Mouse (Mus musculus) heart, embryonic 12.5 days (tissue): Measurements from ENCODE around the gene Coa6. TPM values are rescaled to one million over a fixed set of nuclear protein-coding genes. Genes with fewer than 3 reads are reported as not detected.
"Not testable (repeated sequence)": the region's sequence is repeated elsewhere in the genome, so short reads cannot be mapped to it uniquely, and the experiment has no call there.

ENCODE experiments used
- ATAC-seq: fragments of 200-750 bp; cut with Nextera tagmentation; 2 replicates; pipeline ENCODE4 v1.8.0; 2017; ENCODE audit warnings: moderate TSS enrichment, moderate library complexity; ENCODE audit not compliant: insufficient number of reproducible peaks, low FRiP score
- H3K27ac ChIP-seq: fragments of 300-500 bp; sonication (generic); 2 replicates; pipeline ENCODE4 v1.5.1; 2016; ENCODE audit warnings: mild to moderate bottlenecking, moderate library complexity; ENCODE audit not compliant: poor library complexity, severe bottlenecking
- H3K27me3 ChIP-seq: fragments of 300-500 bp; sonication (generic); replicated peaks from 2 replicates; pipeline ENCODE4 v1.6.1; 2016; ENCODE audit warnings: mild to moderate bottlenecking, moderate library complexity
- H3K36me3 ChIP-seq: fragments of 300-500 bp; sonication (generic); 2 replicates; pipeline ENCODE4 v1.6.1; 2016; ENCODE audit warnings: mild to moderate bottlenecking, moderate library complexity
- H3K4me1 ChIP-seq: fragments of 300-500 bp; sonication (generic); replicated peaks from 2 replicates; pipeline ENCODE4 v1.6.1; 2016; ENCODE audit warnings: mild to moderate bottlenecking
- H3K4me2 ChIP-seq: fragments of 300-500 bp; sonication (generic); 2 replicates; pipeline ENCODE4 v1.6.1; 2016; ENCODE audit warnings: mild to moderate bottlenecking, moderate library complexity
- H3K4me3 ChIP-seq: fragments of 300-500 bp; sonication (generic); 2 replicates; pipeline ENCODE4 v1.5.1; 2016; ENCODE audit warnings: mild to moderate bottlenecking
- H3K9ac ChIP-seq: fragments of 300-500 bp; sonication (generic); 2 replicates; pipeline ENCODE4 v1.6.1; 2016; ENCODE audit warnings: mild to moderate bottlenecking, moderate library complexity
- H3K9me3 ChIP-seq: fragments of 300-500 bp; sonication (generic); replicated peaks from 2 replicates; pipeline ENCODE4 v1.6.1; 2016; ENCODE audit warnings: mild to moderate bottlenecking, moderate library complexity
- WGBS: fragments of 180-500 bp; shearing (Covaris S2); methylation state at CpG from one replicate; pipeline ENCODE4 v1.1.7; 2016; 5-methylcytosine and 5-hydroxymethylcytosine counted together
- polyA plus RNA-seq: library from polyadenylated mRNA; unstranded; fragments of >200 nt; fragmentation: Nextera tagmentation; extraction: Ambion mirVana; gene quantifications from 2 replicates; pipeline ENCODE4 v1.2.1, GENCODE M21; 2016

Coa6 gene
- polyA plus RNA-seq, 1 experiment from 2014 or later, result 53.9 TPM

DNA sequence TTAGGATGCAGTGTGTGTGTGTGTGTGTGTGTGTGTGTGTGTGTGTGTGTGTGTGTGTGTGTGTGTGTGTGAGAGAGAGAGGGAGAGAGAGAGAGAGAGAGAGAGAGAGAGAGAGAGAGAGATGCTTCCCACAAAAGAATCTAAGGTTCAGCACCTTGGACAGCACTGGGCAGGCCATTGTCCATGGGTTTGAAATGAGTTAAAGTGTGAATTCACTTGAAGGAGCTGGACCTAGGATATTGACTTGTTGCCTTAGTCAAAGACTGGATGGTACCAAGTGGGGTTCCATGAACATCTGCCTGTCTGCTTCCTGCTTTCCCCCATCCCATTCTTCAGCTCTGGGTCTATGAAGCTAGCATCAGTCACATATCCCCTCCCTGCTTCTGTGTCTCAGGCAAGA is 17.8 kb upstream of the Coa6 start:
- H3K9ac ChIP-seq, ATAC-seq, H3K4me2 ChIP-seq, H3K27ac ChIP-seq, H3K4me1 ChIP-seq, H3K4me3 ChIP-seq, H3K27me3 ChIP-seq, H3K36me3 ChIP-seq, H3K9me3 ChIP-seq: not testable (repeated sequence)

DNA sequence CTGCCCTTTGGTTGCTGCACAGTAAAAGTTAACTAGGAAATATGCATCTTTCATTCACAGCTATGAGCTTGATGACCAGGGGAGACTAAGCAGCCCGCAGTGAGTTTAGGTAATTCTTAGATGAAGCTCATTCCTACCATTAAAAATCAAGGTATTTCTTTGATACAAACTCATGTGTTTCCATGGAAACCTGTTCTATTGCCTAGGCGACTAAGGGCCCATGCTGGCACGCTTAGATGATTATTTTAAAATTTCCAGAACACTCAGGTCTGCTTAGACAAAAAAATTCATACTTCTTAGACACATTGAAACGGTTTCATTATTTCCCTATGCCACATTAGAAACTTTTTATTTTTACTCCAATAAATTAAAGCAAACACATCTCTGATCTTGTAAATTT is 17.3 kb upstream of the Coa6 start:
- no peak overlapping the region for H3K27ac ChIP-seq
- no peak overlapping the region for H3K4me2 ChIP-seq
- ATAC-seq, result no peak
- no peaks in the 10 kb centered on the region for H3K4me1 ChIP-seq
- peaks cover 5% of the 10 kb centered on the region; the same call in 1 of the 2 replicates for H3K9me3 ChIP-seq
- no peaks in the 10 kb centered on the region for H3K36me3 ChIP-seq
- no peak overlapping the region for H3K4me3 ChIP-seq
- H3K27me3 ChIP-seq, result 0 out of 2 replicates have a peak, but pooled peaks cover 6% of the 10 kb centered on the region
- H3K9ac ChIP-seq, result no peak overlapping the region
- WGBS, result 71% methylated on average over 4 of the region's 4 CpGs

DNA sequence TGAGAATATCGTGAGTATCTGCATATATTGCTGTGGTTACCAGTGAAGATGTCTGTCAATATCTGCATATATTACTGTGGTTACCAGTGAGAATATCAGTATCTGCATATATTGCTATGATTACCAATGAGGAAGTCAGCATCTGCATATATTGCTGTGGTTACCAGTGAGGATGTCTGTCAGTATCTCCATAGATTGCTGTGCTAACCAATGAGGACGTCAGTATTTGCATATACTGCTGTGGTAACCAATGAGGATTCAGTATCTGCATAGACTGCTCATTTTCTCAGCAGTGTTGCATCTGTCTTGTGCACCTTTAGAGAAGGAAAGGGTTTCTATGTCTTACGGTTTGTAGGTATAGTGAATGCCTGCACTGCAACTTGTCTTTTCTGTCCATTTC is 1.5 kb upstream of the Coa6 start:
- Histone ChIP-seq H3K9me3 (no peaks in the 10 kb centered on the region), H3K36me3 (peaks cover 8% of the 10 kb centered on the region), H3K27me3 (no peaks in the 10 kb centered on the region), H3K4me2 (no peak overlapping the region), H3K4me3 (no peak overlapping the region), H3K27ac (no peak overlapping the region), H3K9ac (no peak overlapping the region), H3K4me1 (peaks cover 9% of the 10 kb centered on the region)
- 82% methylated on average over 3 of the region's 3 CpGs for WGBS
- ATAC-seq, result no peak

DNA sequence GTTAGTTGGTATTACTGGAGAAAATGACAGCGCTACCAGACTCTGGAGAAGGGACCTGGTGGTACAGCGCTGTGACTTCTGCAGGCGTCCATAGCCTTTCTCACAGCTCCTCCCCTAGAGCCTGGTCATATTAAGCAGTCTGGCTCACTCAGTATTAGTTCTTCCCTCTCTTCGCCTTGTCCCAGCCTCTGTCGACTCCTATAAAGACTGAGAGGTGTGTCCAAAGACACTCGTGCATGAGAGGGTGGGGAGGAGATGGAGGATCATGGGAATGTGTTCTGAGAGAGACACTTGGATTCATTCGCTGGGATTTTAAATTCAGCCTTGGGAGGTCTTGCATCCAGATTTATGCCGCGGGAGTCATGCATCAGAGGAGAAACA is 595 bp downstream of the Coa6 start:
- peak overlapping the region; percentile 86 for H3K4me2 ChIP-seq
- peak overlapping the region; percentile 88 for H3K4me3 ChIP-seq
- peak; percentile 22; the same call in 1 of the 2 replicates for ATAC-seq
- WGBS, result 7% methylated on average over 9 of the region's 9 CpGs
- H3K36me3 ChIP-seq, result peaks cover 28% of the 10 kb centered on the region
- H3K27me3 ChIP-seq, result no peaks in the 10 kb centered on the region
- H3K9me3 ChIP-seq, result no peaks in the 10 kb centered on the region
- H3K9ac ChIP-seq, result peak overlapping the region; percentile 90
- peak overlapping the region; percentile 77 for H3K27ac ChIP-seq
- peaks cover 9% of the 10 kb centered on the region for H3K4me1 ChIP-seq

DNA sequence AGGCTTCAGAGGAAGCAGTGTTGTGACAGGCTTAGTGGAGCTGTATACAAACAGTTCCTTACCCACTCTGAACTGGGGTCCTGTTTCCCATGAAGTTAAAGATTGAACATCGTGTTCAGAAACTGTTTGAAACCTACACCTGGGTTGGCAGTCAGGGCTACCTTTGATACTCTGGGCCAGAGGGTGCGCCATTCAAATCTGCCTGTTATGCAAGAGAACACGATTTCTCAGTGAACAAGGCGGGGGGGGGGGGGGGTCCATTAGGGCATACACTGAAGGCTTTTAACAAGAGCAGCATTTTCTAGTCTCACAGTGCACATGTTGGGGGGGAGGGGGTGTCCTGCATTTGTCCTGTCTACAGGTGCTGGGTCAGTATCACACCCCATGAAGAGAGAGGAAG is 1.8 kb downstream of the Coa6 start:
- no peak overlapping the region for H3K4me2 ChIP-seq
- H3K27ac ChIP-seq, result no peak overlapping the region
- no peak overlapping the region for H3K9ac ChIP-seq
- H3K27me3 ChIP-seq, result no peaks in the 10 kb centered on the region
- no peak overlapping the region for H3K4me3 ChIP-seq
- H3K9me3 ChIP-seq, result no peaks in the 10 kb centered on the region
- WGBS, result 90% methylated on average over 4 of the region's 4 CpGs
- peaks cover 40% of the 10 kb centered on the region for H3K36me3 ChIP-seq
- peaks cover 9% of the 10 kb centered on the region for H3K4me1 ChIP-seq
- ATAC-seq, result no peak

DNA sequence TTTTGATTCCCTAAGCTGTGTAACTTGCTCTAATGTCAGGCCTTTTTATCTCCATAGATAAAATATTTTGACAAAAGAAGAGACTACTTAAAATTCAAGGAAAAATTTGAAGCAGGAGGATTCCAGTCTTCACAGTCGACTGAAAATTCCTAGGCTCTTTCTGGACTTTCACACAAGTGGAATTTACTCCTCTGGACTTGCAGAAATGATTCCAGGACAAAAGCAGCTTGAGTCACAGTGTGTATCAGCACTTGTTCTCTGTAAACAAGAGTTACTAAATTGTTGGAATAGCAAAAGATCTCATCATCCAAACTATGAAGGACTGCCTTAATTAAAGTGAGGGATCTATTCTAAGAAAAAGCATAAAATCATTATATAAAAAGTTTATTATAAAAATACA is 2.6 kb downstream of the Coa6 start:
- Histone ChIP-seq H3K9ac (no peak overlapping the region), H3K27ac (no peak overlapping the region), H3K36me3 (peaks cover 47% of the 10 kb centered on the region), H3K4me3 (no peak overlapping the region), H3K4me2 (no peak overlapping the region), H3K4me1 (peaks cover 9% of the 10 kb centered on the region), H3K9me3 (no peaks in the 10 kb centered on the region), H3K27me3 (no peaks in the 10 kb centered on the region)
- ATAC-seq, result no peak
- WGBS, result 66% methylated on average over 1 of the region's 1 CpGs

DNA sequence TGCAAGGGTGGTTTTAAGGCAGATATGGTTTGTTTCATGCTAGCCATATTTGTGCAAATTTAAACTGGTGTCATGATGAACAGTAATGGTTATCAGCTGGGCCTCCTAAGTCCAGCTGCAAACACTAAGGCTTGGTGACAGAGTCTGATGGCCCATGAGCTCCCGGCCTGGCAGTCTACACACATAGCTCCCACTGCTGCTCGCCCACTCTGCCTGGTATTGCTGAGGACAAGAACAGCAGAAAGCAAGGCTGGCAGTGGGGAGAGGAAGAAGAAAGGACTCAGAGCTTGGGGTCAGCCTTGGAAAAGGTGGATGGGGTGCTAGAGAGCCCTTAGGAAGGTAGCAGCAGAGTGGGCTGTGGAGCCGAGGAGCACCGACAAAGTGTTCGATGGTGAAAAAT is 7.3 kb downstream of the Coa6 start:
- ATAC-seq, result no peak
- peaks cover 72% of the 10 kb centered on the region for H3K36me3 ChIP-seq
- H3K9me3 ChIP-seq, result no peaks in the 10 kb centered on the region

DNA sequence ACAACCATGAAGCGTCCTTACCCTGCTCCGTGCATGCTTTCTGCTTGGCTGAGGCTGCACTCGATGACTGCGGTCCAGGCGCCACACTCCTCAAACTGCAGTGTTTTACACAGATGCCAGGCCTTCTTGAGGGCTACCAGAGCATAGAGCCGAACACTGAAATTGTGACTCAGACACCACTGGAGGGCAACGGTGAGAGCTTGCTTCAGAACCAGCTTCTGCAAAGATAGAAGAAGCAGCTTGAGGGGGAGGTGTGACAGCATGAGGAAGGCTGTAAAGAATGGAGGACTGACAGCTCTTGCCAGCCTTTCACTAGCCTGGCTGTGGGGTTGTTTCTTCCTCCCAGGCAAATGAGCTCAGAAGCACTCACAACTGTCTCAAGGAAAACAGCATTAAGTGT is 11.5 kb downstream of the Coa6 start:
- Histone ChIP-seq H3K4me2 (no peak overlapping the region), H3K9ac (no peak overlapping the region), H3K4me1 (no peaks in the 10 kb centered on the region), H3K9me3 (no peaks in the 10 kb centered on the region), H3K36me3 (peaks cover 70% of the 10 kb centered on the region), H3K4me3 (no peak overlapping the region), H3K27me3 (no peaks in the 10 kb centered on the region), H3K27ac (no peak overlapping the region)
- 74% methylated on average over 7 of the region's 7 CpGs for WGBS
- ATAC-seq, result no peak

More for the DNA sequence above, 7.3 kb downstream of the Coa6 start:
- no peak overlapping the region for H3K9ac ChIP-seq
- H3K4me3 ChIP-seq, result no peak overlapping the region
- WGBS, result 91% methylated on average over 5 of the region's 5 CpGs
- H3K4me1 ChIP-seq, result no peaks in the 10 kb centered on the region
- no peaks in the 10 kb centered on the region for H3K27me3 ChIP-seq
- H3K27ac ChIP-seq, result no peak overlapping the region
- H3K4me2 ChIP-seq, result no peak overlapping the region

DNA sequence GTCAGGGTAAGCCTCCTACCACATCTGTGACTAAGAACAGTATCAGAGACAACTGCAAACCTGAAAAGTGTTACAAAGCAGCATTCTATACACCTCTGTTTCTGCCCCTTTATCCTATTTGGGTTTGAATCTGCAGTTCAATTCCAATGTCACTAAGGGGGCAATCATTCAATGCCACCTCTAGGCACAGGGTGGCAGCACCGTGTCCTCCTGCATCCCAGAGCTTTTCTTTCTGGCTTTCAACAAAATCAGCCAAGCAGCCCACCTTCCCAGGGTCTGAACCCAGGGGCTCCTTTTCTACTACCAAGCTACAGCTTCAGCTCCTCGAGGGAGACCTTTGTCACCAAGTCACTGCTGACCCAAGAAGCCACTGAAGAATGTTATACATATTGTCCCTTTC is 16.6 kb downstream of the Coa6 start:
- Histone ChIP-seq H3K27me3 (no peaks in the 10 kb centered on the region), H3K36me3 (peaks cover 48% of the 10 kb centered on the region), H3K4me1 (no peaks in the 10 kb centered on the region), H3K4me2 (no peak overlapping the region), H3K9me3 (no peaks in the 10 kb centered on the region), H3K4me3 (no peak overlapping the region), H3K9ac (no peak overlapping the region), H3K27ac (no peak overlapping the region)
- 61% methylated on average over 2 of the region's 2 CpGs for WGBS
- no peak for ATAC-seq

DNA sequence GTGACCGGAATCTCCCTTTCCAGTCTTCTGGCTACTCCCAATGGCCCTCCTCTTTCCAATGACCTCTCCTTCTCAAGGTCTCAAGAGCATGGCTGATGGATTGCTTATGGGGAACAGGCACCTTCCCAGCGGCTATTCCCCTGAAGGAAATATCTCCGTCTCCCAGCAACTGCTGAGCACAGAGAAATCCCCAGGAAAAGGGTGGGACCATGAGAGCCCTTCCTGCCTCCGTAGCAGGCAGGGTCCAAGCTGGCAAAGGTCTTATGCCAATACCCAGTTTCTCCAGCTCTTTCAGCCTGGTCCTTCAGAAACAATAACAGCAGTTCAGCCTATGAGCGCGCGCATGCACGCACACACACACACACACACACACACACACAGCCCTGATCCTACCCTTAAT is 28.8 kb downstream of the Coa6 start:
- Histone ChIP-seq H3K9me3 (no peaks in the 10 kb centered on the region), H3K27ac (no peak overlapping the region), H3K27me3 (no peaks in the 10 kb centered on the region), H3K9ac (no peak overlapping the region), H3K4me3 (no peak overlapping the region), H3K4me2 (no peak overlapping the region), H3K4me1 (no peaks in the 10 kb centered on the region), H3K36me3 (peaks cover 83% of the 10 kb centered on the region)
- 82% methylated on average over 8 of the region's 8 CpGs for WGBS
- ATAC-seq, result no peak

DNA sequence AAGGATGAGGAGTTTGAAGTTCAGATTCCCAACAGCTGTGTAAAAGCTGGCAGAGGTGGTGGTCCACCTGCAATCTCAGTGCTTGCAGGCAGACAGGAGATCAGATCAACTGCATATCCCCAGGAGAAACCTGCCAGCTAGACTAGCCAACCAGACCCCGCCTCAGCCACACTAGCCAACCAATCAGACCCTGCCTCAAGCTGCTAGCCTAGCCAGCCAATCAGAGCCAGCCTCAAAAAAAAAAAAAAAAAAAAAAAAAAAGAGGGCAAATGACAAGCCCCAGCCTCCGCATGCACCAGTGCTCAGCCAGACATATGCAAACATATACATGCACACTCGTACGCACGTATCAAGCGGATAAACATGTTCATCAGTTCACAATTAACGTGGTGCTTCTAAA is 33.1 kb downstream of the Coa6 start:
- Histone ChIP-seq H3K9me3 (no peaks in the 10 kb centered on the region), H3K4me1 (no peaks in the 10 kb centered on the region), H3K36me3 (peaks cover 68% of the 10 kb centered on the region), H3K4me3 (no peak overlapping the region), H3K9ac (no peak overlapping the region), H3K27ac (no peak overlapping the region), H3K4me2 (no peak overlapping the region), H3K27me3 (no peaks in the 10 kb centered on the region)
- ATAC-seq, result no peak
- WGBS, result 74% methylated on average over 7 of the region's 7 CpGs

DNA sequence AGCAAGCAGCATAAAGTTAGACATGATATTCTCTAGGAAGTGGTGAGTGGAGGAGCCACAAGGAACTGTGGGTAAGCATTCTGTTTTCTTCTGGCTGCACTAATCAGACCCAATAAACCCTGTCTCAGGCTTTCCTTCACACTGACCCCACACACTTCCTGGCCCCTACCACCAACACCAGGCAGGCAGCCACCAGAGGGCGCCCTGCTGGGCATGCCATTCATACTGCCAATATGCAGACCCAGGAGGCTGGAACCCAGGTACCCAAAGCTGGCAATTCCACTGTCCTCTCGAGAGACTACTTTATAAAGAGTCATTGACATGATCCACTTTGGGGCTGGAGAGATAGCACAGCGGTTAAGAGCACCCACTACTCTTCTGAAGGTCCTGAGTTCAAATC is 38.0 kb downstream of the Coa6 start:
- H3K27ac ChIP-seq, result no peak overlapping the region
- no peaks in the 10 kb centered on the region for H3K9me3 ChIP-seq
- no peak overlapping the region for H3K4me2 ChIP-seq
- H3K4me3 ChIP-seq, result no peak overlapping the region
- 55% methylated on average over 3 of the region's 3 CpGs for WGBS
- peaks cover 46% of the 10 kb centered on the region for H3K36me3 ChIP-seq
- H3K4me1 ChIP-seq, result no peaks in the 10 kb centered on the region
- no peaks in the 10 kb centered on the region for H3K27me3 ChIP-seq
- no peak overlapping the region for H3K9ac ChIP-seq
- no peak for ATAC-seq
